Mouse (Mus musculus) adrenal gland, postnatal 14 days (tissue): Measurements from ENCODE around the gene Tas2r114. TPM values are rescaled to one million over a fixed set of nuclear protein-coding genes. Genes with fewer than 3 reads are reported as not detected.

Source experiments
- DNase-seq: peaks from one replicate; pipeline ENCODE4 v3.0.0; 2021; ENCODE audit warnings: mixed read lengths
- long read RNA-seq, 2 experiments: library from polyadenylated mRNA; stranded (forward); transcript quantifications; one replicate each; pipeline ENCODE4 v2.0.0; 2021
- total RNA-seq: library from RNA; stranded (reverse); gene quantifications from 2 replicates; pipeline ENCODE4 v1.2.3, GENCODE M21; 2021

Tas2r114 gene
- not detected in 2 replicates for total RNA-seq
- long read RNA-seq, experiment 1: 0 reads
- long read RNA-seq, experiment 2: 0 reads

- DNase-seq: no peak
Observed at GRCm38 (mm10) chr6:131689963-131690362, at the start of gene Tas2r114. Tas2r114 (minus strand) TSS chr6:131690063.

DNA sequence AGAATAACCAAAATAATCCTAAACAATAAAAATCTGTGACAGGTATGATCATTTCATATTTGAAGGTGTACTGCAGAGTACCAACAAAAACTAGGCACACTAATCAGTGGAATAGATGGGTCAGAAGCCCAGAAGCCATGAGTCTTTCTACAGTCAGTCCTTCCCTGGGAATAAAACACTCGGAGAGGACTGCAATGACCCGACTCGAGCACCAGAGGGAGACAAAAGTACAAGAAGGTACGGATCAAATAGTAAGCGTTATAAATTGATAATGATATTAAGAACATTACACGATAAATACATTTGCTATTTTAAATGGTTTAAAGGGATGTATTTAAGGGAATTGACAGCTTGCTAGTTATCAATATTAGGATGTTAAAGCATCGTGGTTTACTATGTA, 22.9 kb upstream of the Tas2r114 start:
- no peak for DNase-seq

DNA sequence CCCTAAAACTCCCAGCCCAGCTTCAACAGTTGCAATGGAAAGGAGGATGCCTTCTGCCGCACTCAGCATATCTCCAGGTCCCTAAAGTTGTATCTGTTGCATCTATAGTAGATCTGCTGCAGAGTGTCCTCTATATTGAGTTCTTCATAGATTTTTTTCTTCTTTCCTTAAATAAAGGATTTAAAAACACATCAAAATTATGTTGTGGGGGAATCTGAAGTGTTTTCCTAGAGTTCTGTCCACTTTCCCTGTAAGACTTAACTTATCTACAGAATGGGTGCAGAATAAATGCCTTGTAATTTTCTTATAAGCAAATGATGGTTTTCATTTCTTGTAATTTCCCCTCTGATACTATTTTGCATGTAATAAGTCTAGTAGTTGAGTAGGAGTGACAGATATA, 2.5 kb downstream of the Tas2r114 start, which contains the start of gene Tas2r105:
Gene Tas2r105, minus strand, starts transcription at position 101 of the 400 bp plus-strand sequence.
- DNase-seq: no peak

- DNase-seq: no peak
Observed at GRCm38 (mm10) chr6:131685644-131686043, 4.2 kb downstream of the Tas2r114 start, which contains the start of gene Tas2r104. Tas2r104 (minus strand) TSS chr6:131685744.

DNA sequence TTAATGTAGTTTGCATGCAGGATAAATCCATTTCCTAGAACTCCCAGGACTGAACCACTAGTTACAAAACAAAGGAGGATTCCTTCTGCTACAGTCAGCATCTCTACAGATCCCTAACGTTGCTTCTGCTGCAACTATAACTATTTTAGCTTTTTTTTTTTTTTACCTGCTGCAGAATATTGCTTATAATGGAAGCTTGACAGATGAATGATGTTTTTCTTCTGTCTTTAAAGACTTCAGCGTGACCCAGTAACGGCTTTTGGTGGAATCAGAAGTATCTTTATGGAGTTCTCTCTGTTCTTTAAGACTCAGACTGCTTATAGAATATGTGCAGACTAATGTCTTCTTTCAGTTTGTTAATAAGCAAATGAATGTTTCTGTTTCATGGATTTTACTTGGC, 11.1 kb downstream of the Tas2r114 start, which contains the start of gene Tas2r106:
Gene Tas2r106, minus strand, starts transcription at position 101 of the 400 bp plus-strand sequence.
- DNase-seq: no peak

- no peak for DNase-seq
Observed at GRCm38 (mm10) chr6:131660049-131660448, 29.8 kb downstream of the Tas2r114 start, which contains the start of gene Tas2r107. Tas2r107 (minus strand) TSS chr6:131660149.

Other genes with a start within 250 kb of the Tas2r114 start
- not detected in 2 replicates for gene 5430401F13Rik, start 203.7 kb downstream of the Tas2r114 start, total RNA-seq
- not detected in 2 replicates for gene Gm6619, start 203.7 kb downstream of the Tas2r114 start, total RNA-seq
- not detected in 2 replicates for gene Tas2r130, start 59.2 kb downstream of the Tas2r114 start, total RNA-seq
- not detected in 2 replicates for gene Tas2r107, start 29.9 kb downstream of the Tas2r114 start, total RNA-seq
- not detected in 2 replicates for gene Tas2r106, start 11.2 kb downstream of the Tas2r114 start, total RNA-seq
- gene Tas2r104, start 4.3 kb downstream of the Tas2r114 start, total RNA-seq: not detected in 2 replicates
- not detected in 2 replicates for gene Tas2r105, start 2.6 kb downstream of the Tas2r114 start, total RNA-seq